Mouse (Mus musculus) lung, adult 2 months (tissue): ENCODE data around the gene Mcm10. TPM values are rescaled to one million over a fixed set of nuclear protein-coding genes. Genes with fewer than 3 reads are reported as not detected.

Experiments used
- DNase-seq: peaks from one replicate; pipeline ENCODE4 v3.0.0; 2022
- H3K4me1 ChIP-seq: fragments of 200-500 bp; 2 replicates; pipeline ENCODE4 v1.6.1; 2011; ENCODE audit warnings: low read length; ENCODE audit not compliant: control insufficient read depth, insufficient read depth
- H3K4me3 ChIP-seq: fragments of 200-500 bp; replicated peaks from 2 replicates; pipeline ENCODE3; 2011; ENCODE audit warnings: low read depth, mild to moderate bottlenecking, control low read depth, low read length; ENCODE audit errors: extremely low read depth
- CTCF ChIP-seq: fragments of 200-500 bp; IDR thresholded peaks from 2 replicates; pipeline ENCODE4 v1.5.1; 2011; ENCODE audit warnings: mild to moderate bottlenecking, low read length, control low read depth; ENCODE audit not compliant: insufficient read depth
- POLR2A ChIP-seq: fragments of 200-500 bp; IDR thresholded peaks from 2 replicates; pipeline ENCODE4 v1.6.1; 2011; ENCODE audit warnings: low read depth, mild to moderate bottlenecking, control low read depth, low read length, borderline replicate concordance; ENCODE audit errors: extremely low read depth
- WGBS: fragments of 180-500 bp; shearing (Covaris S2); methylation state at CpG from one replicate; pipeline ENCODE4 v1.1.7; 2018; 5-methylcytosine and 5-hydroxymethylcytosine counted together
- polyA plus RNA-seq: library from polyadenylated mRNA; depleted of rRNA; stranded (reverse); fragments of >200 nt; gene quantifications from 2 replicates; pipeline ENCODE4 v1.2.3, GENCODE M21; 2012

The Mcm10 gene
- polyA plus RNA-seq, 1 experiment, result 1.2 TPM

DNA sequence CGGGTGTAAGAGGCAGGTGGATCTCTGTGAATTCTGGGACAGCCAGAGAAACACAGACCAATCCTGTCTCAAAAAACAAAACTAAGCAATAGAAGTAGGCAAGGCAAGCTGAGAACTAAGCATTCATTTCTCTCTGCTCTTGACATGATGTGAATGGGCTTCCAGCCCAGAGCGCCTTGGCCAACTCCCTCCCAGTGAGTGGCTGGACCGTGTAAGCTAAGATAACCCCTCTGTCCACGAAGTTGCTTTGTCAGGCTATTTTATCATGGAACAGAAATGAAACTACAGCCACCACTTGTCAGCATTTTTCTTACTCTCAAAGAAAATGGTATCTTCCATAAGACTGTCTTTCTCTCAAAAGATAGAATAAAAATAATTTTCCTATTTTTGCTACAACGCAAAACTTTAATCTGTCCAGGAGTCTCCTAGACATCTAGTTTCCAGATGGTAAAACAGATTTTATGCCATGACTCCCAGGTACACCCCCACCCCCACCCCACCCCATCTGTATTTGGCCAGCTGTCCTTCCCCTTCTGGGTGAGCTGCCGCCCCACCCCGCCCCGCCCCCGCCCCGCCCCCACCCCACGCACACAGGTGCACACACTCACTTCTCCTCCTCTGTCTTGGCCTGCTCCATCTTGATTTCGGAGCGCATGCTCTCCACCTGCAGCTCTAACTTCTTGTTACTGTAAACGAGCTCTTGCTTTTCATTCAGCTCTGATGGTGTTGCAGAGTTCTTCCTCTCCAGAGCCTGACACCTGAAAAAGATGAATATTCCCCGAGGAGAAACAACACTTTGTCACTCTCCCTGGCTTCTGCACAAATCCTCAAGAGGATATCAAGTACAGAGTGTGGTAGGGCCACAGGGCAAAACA is 21.2 kb upstream of the Mcm10 start:
- no peak overlapping the region for H3K4me3 ChIP-seq
- DNase-seq, result no peak
- TF ChIP-seq CTCF, result no peak
- no peak for TF ChIP-seq POLR2A
- H3K4me1 ChIP-seq, result no peaks in the 10 kb centered on the region
- WGBS, result 60% methylated on average over 15 of the region's 15 CpGs

DNA sequence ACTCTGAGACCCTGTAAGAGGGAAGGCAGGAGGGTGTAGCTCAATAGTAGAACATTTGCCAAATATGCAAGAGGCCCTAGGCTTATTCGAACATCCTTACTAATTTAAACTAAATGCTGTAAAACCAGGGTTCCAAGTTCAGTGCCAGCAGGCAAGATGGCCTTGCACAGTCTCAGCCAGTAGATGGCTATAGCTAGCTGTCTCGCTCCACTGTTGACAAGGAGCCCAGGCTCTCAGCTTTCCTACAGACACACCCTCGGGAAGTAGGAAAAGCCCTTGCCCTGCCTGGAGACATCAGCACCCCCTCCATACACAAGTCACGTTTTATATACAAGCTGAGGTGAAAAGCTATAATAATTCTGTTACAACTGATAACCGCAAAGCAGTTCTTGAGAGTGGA is 20.1 kb upstream of the Mcm10 start:
- H3K4me1 ChIP-seq, result no peaks in the 10 kb centered on the region
- H3K4me3 ChIP-seq, result no peak overlapping the region
- WGBS, result 49% methylated on average over 5 of the region's 5 CpGs
- TF ChIP-seq CTCF (peak; percentile 35; the same call in 1 of the 2 replicates), POLR2A (no peak)
- DNase-seq, result no peak

DNA sequence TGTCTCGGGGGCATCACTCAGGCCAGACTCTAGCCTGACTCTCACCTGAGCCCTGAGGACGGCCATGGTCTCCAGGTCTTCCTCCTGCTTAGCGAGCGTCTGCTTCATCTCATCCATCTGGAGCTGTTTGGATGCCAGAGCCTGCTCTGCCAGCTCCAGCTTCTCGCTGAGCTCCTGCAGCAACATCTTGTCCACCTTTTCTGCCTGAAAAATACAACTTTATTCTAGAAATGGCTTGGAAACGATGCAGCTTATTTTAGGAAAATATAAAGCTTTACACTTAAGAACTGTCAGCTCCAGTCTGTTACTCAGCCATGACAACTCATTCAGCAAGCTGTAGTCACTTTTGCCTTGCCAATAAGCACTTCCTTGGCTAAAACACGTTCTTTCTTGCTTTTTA is 18.6 kb upstream of the Mcm10 start:
- no peak for TF ChIP-seq POLR2A
- no peak for TF ChIP-seq CTCF
- DNase-seq, result no peak
- WGBS, result 78% methylated on average over 7 of the region's 7 CpGs
- Histone ChIP-seq H3K4me1 (no peaks in the 10 kb centered on the region), H3K4me3 (no peak overlapping the region)

DNA sequence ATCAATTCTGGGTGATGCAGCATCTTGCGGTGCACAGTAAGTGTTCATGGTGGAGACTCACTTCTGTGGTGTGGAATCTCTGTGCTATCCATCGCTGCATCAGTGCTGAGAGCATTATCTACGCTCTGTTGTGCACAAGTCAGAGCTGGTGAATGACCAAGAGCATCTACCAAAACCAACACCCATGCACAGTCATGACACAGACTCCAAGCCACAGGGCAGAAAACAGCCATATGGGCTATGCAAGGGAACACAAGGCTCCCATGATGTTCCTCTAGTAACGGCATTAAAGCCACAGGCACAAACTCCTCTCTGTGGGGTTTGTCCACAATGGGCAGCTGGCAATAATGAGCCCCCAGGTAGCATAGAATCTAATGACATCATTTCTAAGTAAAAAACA is 17.2 kb upstream of the Mcm10 start:
- WGBS, result 93% methylated on average over 4 of the region's 4 CpGs

DNA sequence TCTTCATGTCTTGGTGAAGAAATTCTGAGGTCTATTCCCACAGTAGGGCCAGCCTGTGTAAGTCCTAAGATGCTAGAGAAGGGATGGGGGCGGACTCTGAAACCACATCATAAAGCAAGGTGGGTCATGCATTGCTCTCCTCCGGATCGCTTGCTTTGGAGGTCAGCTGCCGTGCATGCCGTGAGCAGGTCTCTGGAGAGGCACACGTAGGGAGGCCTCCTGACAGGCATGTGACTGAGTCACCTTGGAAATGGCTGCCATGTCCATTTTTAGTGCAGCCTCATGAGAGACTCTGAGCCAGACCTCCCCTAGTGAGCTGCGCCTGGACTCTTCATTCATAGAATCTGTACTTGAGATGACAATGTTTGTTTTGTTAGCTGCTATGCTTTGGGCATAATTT is 15.5 kb upstream of the Mcm10 start:
- Histone ChIP-seq H3K4me1 (no peaks in the 10 kb centered on the region), H3K4me3 (no peak overlapping the region)
- DNase-seq, result no peak
- 83% methylated on average over 7 of the region's 7 CpGs for WGBS
- TF ChIP-seq POLR2A, result no peak
- no peak for TF ChIP-seq CTCF

More for the DNA sequence above, 17.2 kb upstream of the Mcm10 start:
- Histone ChIP-seq H3K4me1 (no peaks in the 10 kb centered on the region), H3K4me3 (no peak overlapping the region)
- no peak for DNase-seq
- TF ChIP-seq CTCF, result no peak
- TF ChIP-seq POLR2A, result no peak

DNA sequence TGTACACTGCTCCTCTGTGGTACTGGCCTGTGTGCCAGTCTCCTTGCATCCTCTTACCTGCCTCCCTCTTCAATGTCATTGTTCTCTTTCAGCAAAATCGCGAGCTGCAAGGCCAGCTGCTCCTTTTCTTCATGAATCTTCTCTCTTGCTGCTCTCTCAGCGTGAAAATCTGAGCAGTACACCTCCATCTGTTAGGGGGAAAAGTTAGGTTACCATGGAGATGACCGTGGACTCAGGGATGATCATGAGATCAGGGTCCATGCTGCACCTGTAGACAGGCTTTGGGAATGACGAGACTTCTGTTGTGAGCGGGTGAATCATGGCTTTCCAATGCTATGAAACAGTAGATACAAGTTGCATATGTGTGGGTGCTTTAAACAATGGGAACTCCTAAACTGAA is 14.5 kb upstream of the Mcm10 start:
- TF ChIP-seq CTCF (no peak), POLR2A (no peak)
- H3K4me3 ChIP-seq, result no peak overlapping the region
- 84% methylated on average over 6 of the region's 6 CpGs for WGBS
- no peak for DNase-seq
- no peaks in the 10 kb centered on the region for H3K4me1 ChIP-seq

DNA sequence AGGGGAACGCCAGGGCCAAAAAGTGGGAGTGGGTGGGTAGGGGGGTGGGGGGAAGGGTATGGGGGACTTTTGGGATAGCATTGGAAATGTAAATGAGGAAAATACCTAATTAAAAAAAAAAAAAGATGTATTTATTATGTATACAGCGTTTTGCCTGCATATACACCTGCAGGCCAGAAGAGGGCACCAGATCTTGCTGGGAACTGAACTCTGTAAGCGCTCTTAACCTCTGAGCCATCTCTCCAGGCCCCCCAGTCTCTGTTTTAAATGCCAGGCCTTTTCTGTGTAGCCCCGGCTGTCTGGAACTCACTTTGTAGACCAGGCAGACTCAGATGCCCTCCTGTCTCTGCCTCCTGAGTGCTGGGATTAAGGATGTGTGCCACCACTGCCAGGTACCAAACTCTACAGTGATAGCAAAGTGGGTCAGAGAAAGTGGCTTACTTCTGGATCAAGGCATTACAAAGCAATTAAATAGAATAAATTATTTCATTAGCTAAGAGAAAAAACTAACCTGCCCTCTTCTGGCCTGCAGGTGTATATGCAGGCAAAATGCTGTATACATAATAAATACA is 12.7 kb upstream of the Mcm10 start:
- no peak for DNase-seq
- Histone ChIP-seq H3K4me1 (no peaks in the 10 kb centered on the region), H3K4me3 (no peak overlapping the region)
- 67% methylated on average over 4 of the region's 4 CpGs for WGBS
- TF ChIP-seq CTCF (peak; percentile 58), POLR2A (no peak)

DNA sequence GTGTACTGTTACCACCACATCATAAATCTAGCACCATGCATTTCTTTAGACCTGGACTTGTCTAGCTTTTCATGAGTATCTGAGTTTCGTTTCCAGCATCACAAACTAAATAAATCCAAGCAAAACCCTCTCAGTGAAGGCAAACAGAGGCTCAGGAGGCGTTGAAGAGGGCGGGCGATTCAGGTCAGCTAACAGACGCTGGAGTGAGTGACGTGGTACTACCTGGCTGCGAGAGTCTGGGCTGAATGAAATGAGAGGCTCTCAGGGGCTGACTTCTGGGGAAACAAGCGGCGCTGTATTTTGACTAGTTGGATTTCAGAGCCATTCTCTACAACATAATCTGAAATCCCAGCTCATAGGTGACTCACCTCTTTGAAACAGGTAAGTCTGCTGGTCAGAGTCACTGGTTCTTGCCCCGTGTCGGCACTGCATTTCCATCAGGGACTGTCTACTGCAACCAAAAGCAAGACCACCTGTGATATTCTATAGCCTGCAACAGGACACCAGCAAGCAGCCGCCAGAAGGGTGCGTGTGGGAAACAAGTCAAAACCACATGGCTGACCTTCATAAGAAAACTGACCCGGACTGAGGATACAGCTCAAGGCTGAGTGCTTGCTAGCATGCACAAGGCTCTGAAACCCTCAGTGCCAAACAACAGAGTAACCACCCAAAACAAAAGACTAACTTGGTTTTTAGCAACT is 11.3 kb upstream of the Mcm10 start:
- no peak for DNase-seq
- Histone ChIP-seq H3K4me3 (no peak overlapping the region), H3K4me1 (no peaks in the 10 kb centered on the region)
- WGBS, result 74% methylated on average over 14 of the region's 14 CpGs
- no peak for TF ChIP-seq CTCF
- no peak for TF ChIP-seq POLR2A

DNA sequence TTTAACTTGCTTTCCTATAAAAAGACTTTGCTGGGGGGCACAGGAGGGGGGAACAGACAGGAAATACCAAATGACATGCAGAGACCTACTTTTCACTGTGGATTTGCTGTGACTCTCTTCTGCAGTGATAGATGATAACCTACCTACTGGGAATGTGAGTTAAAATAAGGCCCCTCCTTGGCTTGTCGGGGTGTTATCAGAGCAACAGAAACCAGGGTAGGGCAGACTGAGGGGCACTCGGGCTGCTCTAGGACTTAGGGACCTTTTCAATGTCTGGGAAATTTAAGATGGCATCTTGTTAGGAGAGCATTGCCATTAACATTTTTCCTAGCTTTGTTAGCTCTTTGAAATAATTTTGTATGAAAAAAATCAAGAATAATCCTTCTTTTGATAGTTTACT is 10.7 kb upstream of the Mcm10 start:
- no peak for DNase-seq
- Histone ChIP-seq H3K4me1 (no peaks in the 10 kb centered on the region), H3K4me3 (no peak overlapping the region)
- TF ChIP-seq CTCF (no peak), POLR2A (no peak)
- WGBS, result 48% methylated on average over 2 of the region's 2 CpGs

DNA sequence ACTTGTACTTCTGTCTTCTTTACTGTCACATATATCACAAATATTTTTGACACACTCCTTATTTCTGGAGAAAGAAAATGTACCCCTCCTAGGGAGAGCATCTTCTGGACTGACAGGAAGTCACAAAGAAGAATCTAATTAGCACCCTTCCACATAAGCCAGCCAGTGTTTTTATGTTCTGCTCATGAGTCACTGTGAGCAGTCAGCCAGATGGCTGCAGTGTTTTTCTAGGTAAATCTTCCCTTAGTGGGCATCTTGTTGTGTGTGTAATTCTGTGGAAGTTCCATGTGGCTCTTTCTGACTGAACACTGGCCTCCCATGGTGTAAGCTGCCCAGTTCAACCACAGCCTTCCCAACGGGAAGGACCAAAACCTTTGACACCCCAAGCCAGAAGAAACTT is 7.1 kb upstream of the Mcm10 start:
- no peak for DNase-seq
- TF ChIP-seq CTCF (no peak), POLR2A (no peak)
- Histone ChIP-seq H3K4me3 (no peak overlapping the region), H3K4me1 (no peaks in the 10 kb centered on the region)
- WGBS, result 60% methylated on average over 1 of the region's 1 CpGs
